Mouse (Mus musculus) thymus, adult 2 months (tissue): ENCODE data around the gene Grap2. TPM values are rescaled to one million over a fixed set of nuclear protein-coding genes. Genes with fewer than 3 reads are reported as not detected.

Experiments used
- DNase-seq: peaks from one replicate; pipeline ENCODE4 v3.0.0; 2021
- H3K27ac ChIP-seq: fragments of 200-500 bp; 2 replicates; pipeline ENCODE4 v1.5.1; 2012; ENCODE audit warnings: low read length, control low read depth; ENCODE audit not compliant: control insufficient read depth, insufficient read depth
- H3K27me3 ChIP-seq: fragments of 200-500 bp; 2 replicates; pipeline ENCODE4 v1.6.1; 2012; ENCODE audit warnings: mild to moderate bottlenecking, low read length, moderate library complexity, mixed read lengths; ENCODE audit not compliant: control insufficient read depth, insufficient read depth
- H3K36me3 ChIP-seq: fragments of 200-500 bp; 2 replicates; pipeline ENCODE4 v1.6.1; 2012; ENCODE audit warnings: mild to moderate bottlenecking, low read length, moderate library complexity; ENCODE audit not compliant: control insufficient read depth, insufficient read depth
- H3K4me1 ChIP-seq: fragments of 200-500 bp; replicated peaks from 2 replicates; pipeline ENCODE4 v1.6.1; 2012; ENCODE audit warnings: low read length; ENCODE audit not compliant: control insufficient read depth, insufficient read depth
- H3K4me3 ChIP-seq: fragments of 200-500 bp; 2 replicates; pipeline ENCODE4 v1.5.1; 2012; ENCODE audit warnings: mild to moderate bottlenecking, low read length, control low read depth, moderate library complexity; ENCODE audit not compliant: control insufficient read depth, insufficient read depth
- CTCF ChIP-seq: fragments of 200-500 bp; IDR thresholded peaks from 2 replicates; pipeline ENCODE4 v1.5.1; 2012; ENCODE audit warnings: mild to moderate bottlenecking, control low read depth, low read length, moderate library complexity, borderline replicate concordance; ENCODE audit not compliant: control insufficient read depth, poor library complexity, insufficient read depth; ENCODE audit errors: extremely low read depth
- POLR2A ChIP-seq: fragments of 200-500 bp; IDR thresholded peaks from 2 replicates; pipeline ENCODE4 v1.6.1; 2012; ENCODE audit warnings: mild to moderate bottlenecking, low read length, control low read depth, moderate library complexity; ENCODE audit not compliant: control insufficient read depth, poor library complexity, insufficient read depth; ENCODE audit errors: extremely low read depth
- WGBS: fragments of 180-500 bp; shearing (Covaris S2); methylation state at CpG from one replicate; pipeline ENCODE4 v1.1.7; 2018; 5-methylcytosine and 5-hydroxymethylcytosine counted together
- polyA plus RNA-seq: library from polyadenylated mRNA; depleted of rRNA; stranded (reverse); fragments of >200 nt; gene quantifications from 2 replicates; pipeline ENCODE4 v1.2.3, GENCODE M21; 2012

Gene Grap2
- polyA plus RNA-seq, 1 experiment = 139 TPM

DNA sequence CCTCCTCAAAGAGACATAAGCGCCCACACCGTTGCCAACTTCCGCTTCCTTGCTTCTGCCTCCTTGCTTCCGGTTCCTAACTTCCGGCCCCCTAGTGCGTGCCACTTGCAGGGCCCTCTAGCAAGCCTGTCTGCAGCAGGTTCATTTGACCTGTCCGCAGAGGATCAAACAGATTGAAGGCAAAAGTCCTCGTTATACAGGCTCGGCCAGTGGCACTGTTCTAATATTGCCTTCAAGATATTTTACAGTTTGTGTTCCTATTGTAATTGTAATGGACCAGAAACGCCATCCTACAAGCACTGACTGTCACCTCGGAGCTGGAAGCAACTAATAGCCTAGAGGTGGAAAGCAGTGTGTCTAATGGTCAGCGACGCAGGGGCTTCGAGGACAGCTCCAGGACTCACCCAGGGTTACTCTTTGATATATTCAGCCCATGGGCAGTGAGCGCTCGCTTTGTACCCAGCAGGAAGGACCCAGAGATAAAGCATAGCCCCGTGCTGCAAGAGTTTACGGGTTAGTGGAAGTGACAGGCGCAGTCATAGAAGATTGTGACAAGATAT, 7.2 kb upstream of the Grap2 start, which contains the start of gene Enthd1:
TSS of gene Enthd1 (minus strand) at position 51 of the 560 bp plus-strand sequence.
- Histone ChIP-seq H3K4me3 (no peak within 1 kb of the TSS), H3K4me1 (peaks cover 43% of the 10 kb centered on the region), H3K27ac (no peak within 1 kb of the TSS), H3K27me3 (no peaks in the 10 kb centered on the region), H3K36me3 (no peaks in the 10 kb centered on the region)
- TF ChIP-seq POLR2A (no peak), CTCF (no peak)
- 94% methylated on average over 19 of the region's 19 CpGs for WGBS
- no peak for DNase-seq

DNA sequence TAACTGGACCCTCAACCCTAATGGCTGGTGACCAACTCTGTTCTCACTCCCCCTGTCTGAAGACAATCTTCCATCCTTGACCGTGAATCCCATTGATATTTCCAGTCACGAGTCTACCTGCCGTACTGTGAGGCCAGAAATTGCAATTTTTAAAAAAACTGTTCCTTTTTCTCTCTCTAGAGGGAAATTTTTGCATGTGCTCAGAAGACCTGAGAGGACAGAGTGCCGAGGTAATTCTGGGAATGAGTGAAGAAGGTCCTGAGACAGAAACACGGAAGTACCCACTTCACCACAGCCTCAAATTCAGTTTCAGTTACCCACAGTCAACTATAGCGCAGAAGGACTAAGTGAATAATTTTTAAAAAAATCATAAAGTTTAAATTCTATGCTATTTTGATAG, 5.7 kb upstream of the Grap2 start:
- TF ChIP-seq CTCF = no peak
- no peak for TF ChIP-seq POLR2A
- 40% methylated on average over 6 of the region's 6 CpGs for WGBS
- peaks cover 50% of the 10 kb centered on the region for H3K4me1 ChIP-seq
- H3K36me3 ChIP-seq = no peaks in the 10 kb centered on the region
- no peak overlapping the region; the same call in 1 of the 2 replicates for H3K27ac ChIP-seq
- H3K4me3 ChIP-seq = no peak overlapping the region
- DNase-seq = no peak
- no peaks in the 10 kb centered on the region for H3K27me3 ChIP-seq

DNA sequence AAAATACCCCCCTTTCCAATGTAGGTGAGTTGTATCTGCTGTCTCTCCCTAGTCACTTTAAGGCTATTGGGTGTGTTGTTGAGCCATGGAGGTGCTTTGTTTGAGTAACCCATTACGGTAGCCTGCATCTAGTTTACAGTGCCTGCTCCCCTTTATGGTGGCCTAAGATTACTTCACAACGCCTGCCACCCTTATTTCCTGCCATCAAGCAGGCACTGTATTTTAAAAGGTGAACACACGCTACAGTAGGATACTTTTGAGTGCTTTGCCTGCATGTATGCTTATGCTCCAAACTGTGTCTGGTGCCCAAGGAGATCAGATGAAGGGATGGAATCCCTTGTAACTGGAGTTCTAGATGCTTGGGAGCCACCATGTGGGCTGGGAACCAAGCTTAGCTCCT, 5.3 kb upstream of the Grap2 start:
- peaks cover 51% of the 10 kb centered on the region for H3K4me1 ChIP-seq
- no peaks in the 10 kb centered on the region for H3K27me3 ChIP-seq
- H3K27ac ChIP-seq = peak overlapping the region; percentile 86
- WGBS = 21% methylated on average over 3 of the region's 3 CpGs
- TF ChIP-seq CTCF = no peak
- no peak for TF ChIP-seq POLR2A
- peak; percentile 43 for DNase-seq
- H3K4me3 ChIP-seq = no peak overlapping the region
- H3K36me3 ChIP-seq = no peaks in the 10 kb centered on the region

DNA sequence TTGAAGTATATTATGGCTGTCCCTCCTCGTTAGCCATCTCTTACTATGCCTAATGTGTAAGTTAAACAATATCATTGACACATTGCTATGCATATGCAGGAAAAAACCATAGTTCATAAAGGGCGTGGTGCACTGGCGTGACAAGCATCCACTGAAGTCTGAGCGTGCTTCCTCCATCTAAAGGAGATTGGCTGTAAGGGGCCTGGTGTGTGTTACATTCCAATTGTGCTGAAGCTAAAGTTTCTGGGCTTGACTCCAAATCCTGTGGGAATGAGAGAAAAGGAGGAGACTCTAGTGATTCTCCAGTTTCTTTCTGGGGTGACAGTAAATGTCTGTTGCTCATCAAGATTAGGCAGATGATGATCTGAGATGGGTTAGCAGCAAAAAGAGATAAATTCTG, 4.7 kb upstream of the Grap2 start:
- no peaks in the 10 kb centered on the region for H3K27me3 ChIP-seq
- H3K4me1 ChIP-seq = peaks cover 48% of the 10 kb centered on the region
- TF ChIP-seq CTCF (no peak), POLR2A (no peak)
- H3K4me3 ChIP-seq = no peak overlapping the region
- H3K27ac ChIP-seq = peak overlapping the region; percentile 86
- WGBS = 81% methylated on average over 4 of the region's 4 CpGs
- DNase-seq = no peak
- no peaks in the 10 kb centered on the region for H3K36me3 ChIP-seq

DNA sequence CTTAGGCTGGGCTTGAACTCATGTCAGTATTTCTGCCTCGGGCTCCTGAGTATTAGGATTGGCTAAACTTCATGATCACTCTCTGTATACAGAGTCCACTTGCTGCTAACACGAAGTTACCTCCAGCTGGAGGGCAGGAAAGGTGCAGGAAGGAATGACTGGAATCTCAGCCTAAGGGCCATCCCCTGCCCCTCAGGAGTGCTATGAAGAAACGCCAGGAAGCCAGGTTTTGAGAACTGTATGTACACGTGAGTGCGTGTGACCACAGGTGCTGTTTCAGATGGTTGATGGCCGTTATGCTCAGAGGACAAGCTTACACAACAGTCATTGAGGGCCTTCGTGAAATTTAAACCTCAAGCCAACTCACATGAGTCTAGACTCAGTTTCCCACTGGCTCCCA, 3.2 kb upstream of the Grap2 start:
- Histone ChIP-seq H3K27me3 (no peaks in the 10 kb centered on the region), H3K27ac (no peak overlapping the region), H3K4me3 (no peak overlapping the region), H3K36me3 (no peaks in the 10 kb centered on the region), H3K4me1 (peaks cover 48% of the 10 kb centered on the region)
- TF ChIP-seq POLR2A (no peak), CTCF (no peak)
- 41% methylated on average over 7 of the region's 7 CpGs for WGBS
- DNase-seq = no peak

DNA sequence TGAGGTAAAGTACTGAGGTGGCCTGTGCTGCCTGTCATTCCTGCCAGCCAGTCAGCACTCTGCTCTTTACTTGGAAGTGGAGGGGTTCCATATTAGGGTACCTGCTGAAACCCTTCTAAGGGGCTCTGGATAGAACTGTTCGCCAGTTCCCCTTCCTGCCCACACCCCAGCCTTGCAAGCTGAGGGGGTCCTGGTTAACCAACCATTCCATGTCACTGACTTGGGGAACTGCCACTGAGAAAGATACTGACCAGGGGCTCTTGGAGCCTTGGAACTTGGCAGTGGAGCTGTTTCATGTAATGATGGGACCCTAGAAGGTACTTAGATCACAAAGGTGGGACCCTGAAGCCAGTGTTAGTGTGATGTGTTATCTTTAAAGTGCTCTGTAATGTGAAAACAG, 2.2 kb upstream of the Grap2 start:
- H3K27ac ChIP-seq = peak overlapping the region; percentile 85
- peaks cover 4% of the 10 kb centered on the region; the same call in 1 of the 2 replicates for H3K36me3 ChIP-seq
- TF ChIP-seq POLR2A (no peak), CTCF (no peak)
- peaks cover 49% of the 10 kb centered on the region for H3K4me1 ChIP-seq
- no peak for DNase-seq
- no peak overlapping the region for H3K4me3 ChIP-seq
- whole genome bisulfite sequencing = 68% methylated on average over 1 of the region's 1 CpGs
- H3K27me3 ChIP-seq = no peaks in the 10 kb centered on the region

DNA sequence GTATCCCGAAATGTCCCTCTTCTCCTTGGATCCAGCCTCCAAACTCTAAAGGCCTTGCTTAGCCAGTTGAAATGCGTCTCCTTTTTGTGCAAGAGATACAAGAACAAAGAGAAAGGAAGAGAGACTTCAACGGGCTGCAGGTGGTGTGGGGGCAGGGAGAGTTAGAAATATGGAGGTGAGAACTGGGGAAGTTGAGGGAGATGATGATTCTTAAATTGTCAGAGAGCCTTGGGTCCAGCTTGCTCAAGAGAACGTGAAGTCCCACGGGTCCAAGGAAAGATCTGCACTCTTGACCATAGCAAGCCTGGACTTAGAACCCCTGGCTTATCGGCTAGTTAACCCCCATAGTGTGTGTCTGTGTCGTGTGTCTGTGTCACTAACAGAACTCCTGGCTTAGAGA, 783 bp upstream of the Grap2 start:
- Histone ChIP-seq H3K27ac (peak overlapping the region; percentile 99), H3K4me3 (peak overlapping the region; percentile 44), H3K36me3 (peaks cover 7% of the 10 kb centered on the region), H3K27me3 (no peaks in the 10 kb centered on the region), H3K4me1 (peaks cover 49% of the 10 kb centered on the region)
- TF ChIP-seq CTCF (no peak), POLR2A (no peak)
- DNase-seq = peak; percentile 80
- 6% methylated on average over 7 of the region's 7 CpGs for WGBS
